Mouse (Mus musculus): Measurements from ENCODE around the gene Cul1. TPM values are rescaled to one million over a fixed set of nuclear protein-coding genes. Genes with fewer than 3 reads are reported as not detected.
"Not testable (repeated sequence)": the region's sequence is repeated elsewhere in the genome, so short reads cannot be mapped to it uniquely, and the experiment has no call there.

The Cul1 gene
- total and polyA plus RNA-seq, 2 experiments from 2014 or later, result 93.3 to 111 TPM

DNA sequence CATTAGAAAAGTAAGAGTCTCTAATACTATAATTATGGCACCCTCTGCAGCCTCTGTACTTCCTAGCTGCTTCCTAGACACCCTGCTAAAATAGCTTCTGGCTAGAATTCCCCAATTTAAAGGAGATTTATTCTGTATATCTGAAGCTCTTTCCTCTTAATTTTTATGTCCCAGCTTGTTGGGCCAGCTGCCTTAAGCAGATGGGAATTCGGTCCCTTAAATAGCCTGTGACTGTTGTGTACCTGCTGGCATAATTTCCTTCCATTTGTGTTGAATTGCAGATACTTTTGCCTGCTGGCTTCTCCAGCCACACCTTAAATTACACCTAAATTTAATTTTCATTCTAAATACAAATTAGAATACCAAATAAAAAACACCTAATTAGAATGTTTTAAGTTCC, 32.0 kb upstream of the Cul1 start:
- no peak for TF ChIP-seq CTCF (IDR thresholded peaks at IDR 0.05; ENCODE audit: low read depth)
- H3K27me3 ChIP-seq (ENCODE audit: insufficient read depth, low read length), result no peaks in the 10 kb centered on the region
- 91% methylated on average over 1 of the region's 1 CpGs for WGBS
- no peaks in the 10 kb centered on the region for H3K9me3 ChIP-seq (ENCODE audit: low read length)
- no peak overlapping the region for H3K9ac ChIP-seq (replicated peaks; ENCODE audit: low read length)
- H3K4me3 ChIP-seq (ENCODE audit: low read length), result no peak overlapping the region
- H3K27ac ChIP-seq, result no peak overlapping the region
- H3K4me2 ChIP-seq (ENCODE audit: low read depth, low read length), result no peak overlapping the region
- ATAC-seq, result no peak
- H3K36me3 ChIP-seq (ENCODE audit: insufficient read depth, low read length), result no peaks in the 10 kb centered on the region
- H3K4me1 ChIP-seq (ENCODE audit: insufficient read depth, low read length), result no peaks in the 10 kb centered on the region
- no peak for DNase-seq (ENCODE audit: low spot score)

GRCm38 (mm10) chr6:47426136-47426535, 27.1 kb upstream of the Cul1 start:
- Histone ChIP-seq H3K27ac (no peak overlapping the region), H3K9ac (replicated peaks; ENCODE audit: low read length) (no peak overlapping the region), H3K9me3 (ENCODE audit: low read length) (no peaks in the 10 kb centered on the region), H3K4me3 (ENCODE audit: low read length) (no peak overlapping the region), H3K4me2 (ENCODE audit: low read depth, low read length) (no peak overlapping the region), H3K4me1 (ENCODE audit: insufficient read depth, low read length) (no peaks in the 10 kb centered on the region), H3K36me3 (ENCODE audit: insufficient read depth, low read length) (no peaks in the 10 kb centered on the region), H3K27me3 (ENCODE audit: insufficient read depth, low read length) (no peaks in the 10 kb centered on the region)
- WGBS, result 76% methylated on average over 1 of the region's 1 CpGs
- TF ChIP-seq CTCF (IDR thresholded peaks at IDR 0.05; ENCODE audit: low read depth), result no peak
- ATAC-seq (no peak), DNase-seq (ENCODE audit: low spot score) (no peak)

- H3K4me2 ChIP-seq (ENCODE audit: low read depth, low read length); H3K9ac ChIP-seq (replicated peaks; ENCODE audit: low read length); H3K27me3 ChIP-seq (ENCODE audit: insufficient read depth, low read length); H3K36me3 ChIP-seq (ENCODE audit: insufficient read depth, low read length); ATAC-seq; H3K9me3 ChIP-seq (ENCODE audit: low read length); H3K27ac ChIP-seq; H3K4me3 ChIP-seq (ENCODE audit: low read length); H3K4me1 ChIP-seq (ENCODE audit: insufficient read depth, low read length); DNase-seq (ENCODE audit: low spot score): not testable (repeated sequence)
- 90% methylated on average over 4 of the region's 4 CpGs for WGBS
These were observed 26.6 kb upstream of the Cul1 start for GRCm38 (mm10) chr6:47426556-47426955.

GRCm38 (mm10) chr6:47432795-47433194, 20.4 kb upstream of the Cul1 start:
- not testable (repeated sequence) for H3K36me3 ChIP-seq (ENCODE audit: insufficient read depth, low read length); ATAC-seq

DNA sequence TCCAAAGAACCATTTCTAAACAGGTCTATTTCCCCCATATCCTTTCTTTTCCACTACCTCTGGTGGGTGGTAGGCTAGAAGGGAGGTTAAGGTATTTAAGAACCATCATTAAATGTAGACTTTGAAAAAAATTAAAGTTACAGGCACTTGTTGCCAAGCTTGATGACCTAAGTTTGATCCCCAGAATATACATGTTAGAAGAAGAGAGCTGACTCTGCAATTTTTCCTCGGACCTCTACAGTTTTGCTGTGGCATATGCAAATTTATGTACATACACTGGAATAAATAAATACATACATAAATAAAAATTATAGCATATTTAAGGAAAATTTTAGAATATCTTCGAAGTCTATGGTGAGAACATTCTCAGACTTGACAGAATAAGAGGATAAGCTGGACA, 13.1 kb upstream of the Cul1 start:
- H3K4me3 ChIP-seq (ENCODE audit: low read length), result no peak overlapping the region
- no peak for TF ChIP-seq CTCF (IDR thresholded peaks at IDR 0.05; ENCODE audit: low read depth)
- WGBS, result 77% methylated on average over 2 of the region's 2 CpGs
- H3K4me2 ChIP-seq (ENCODE audit: low read depth, low read length), result no peak overlapping the region
- no peaks in the 10 kb centered on the region for H3K9me3 ChIP-seq (ENCODE audit: low read length)
- H3K27me3 ChIP-seq (ENCODE audit: insufficient read depth, low read length), result no peaks in the 10 kb centered on the region
- DNase-seq (ENCODE audit: low spot score), result no peak
- no peak for ATAC-seq
- H3K9ac ChIP-seq (replicated peaks; ENCODE audit: low read length), result no peak overlapping the region
- H3K27ac ChIP-seq, result no peak overlapping the region
- no peaks in the 10 kb centered on the region for H3K4me1 ChIP-seq (ENCODE audit: insufficient read depth, low read length)
- no peaks in the 10 kb centered on the region for H3K36me3 ChIP-seq (ENCODE audit: insufficient read depth, low read length)

More at GRCm38 (mm10) chr6:47432795-47433194, 20.4 kb upstream of the Cul1 start:
- not testable (repeated sequence) for H3K9me3 ChIP-seq (ENCODE audit: low read length); DNase-seq (ENCODE audit: low spot score); H3K9ac ChIP-seq (replicated peaks; ENCODE audit: low read length); H3K4me3 ChIP-seq (ENCODE audit: low read length); H3K27me3 ChIP-seq (ENCODE audit: insufficient read depth, low read length); H3K4me2 ChIP-seq (ENCODE audit: low read depth, low read length); H3K27ac ChIP-seq; H3K4me1 ChIP-seq (ENCODE audit: insufficient read depth, low read length)
- 92% methylated on average over 10 of the region's 12 CpGs for WGBS

DNA sequence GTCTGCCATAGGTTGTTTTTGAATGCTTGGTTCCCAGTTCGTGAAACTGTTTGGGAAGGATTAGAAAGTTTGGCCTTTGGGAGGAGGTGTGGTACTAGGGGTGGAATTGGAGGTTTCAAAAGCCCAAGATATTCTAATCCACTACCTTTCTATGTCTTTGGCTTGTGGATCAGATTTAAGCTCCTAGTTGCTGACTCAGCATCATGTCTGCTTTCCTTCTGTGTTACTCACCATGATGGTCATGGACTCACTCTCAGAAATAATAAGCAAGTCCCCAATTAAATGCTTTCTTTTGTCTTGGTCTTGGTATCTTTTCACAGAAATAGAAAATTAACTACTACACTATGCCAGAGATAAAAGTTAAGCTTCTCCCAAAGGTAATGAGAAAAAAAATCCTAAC, 5.5 kb upstream of the Cul1 start:
- no peak for TF ChIP-seq CTCF (IDR thresholded peaks at IDR 0.05; ENCODE audit: low read depth)
- WGBS, result 81% methylated on average over 1 of the region's 1 CpGs
- Histone ChIP-seq H3K4me3 (ENCODE audit: low read length) (no peak overlapping the region), H3K9me3 (ENCODE audit: low read length) (no peaks in the 10 kb centered on the region), H3K4me1 (ENCODE audit: insufficient read depth, low read length) (no peaks in the 10 kb centered on the region), H3K9ac (replicated peaks; ENCODE audit: low read length) (no peak overlapping the region), H3K36me3 (ENCODE audit: insufficient read depth, low read length) (no peaks in the 10 kb centered on the region), H3K27ac (no peak overlapping the region), H3K27me3 (ENCODE audit: insufficient read depth, low read length) (no peaks in the 10 kb centered on the region), H3K4me2 (ENCODE audit: low read depth, low read length) (no peak overlapping the region)
- no peak for ATAC-seq
- DNase-seq (ENCODE audit: low spot score), result no peak

GRCm38 (mm10) chr6:47453522-47454130, 428 bp downstream of the Cul1 start:
- peak; percentile 65 for ATAC-seq
- no peak for TF ChIP-seq CTCF (IDR thresholded peaks at IDR 0.05; ENCODE audit: low read depth)
- Histone ChIP-seq H3K27ac (peak overlapping the region; percentile 92), H3K27me3 (ENCODE audit: insufficient read depth, low read length) (no peaks in the 10 kb centered on the region), H3K4me1 (ENCODE audit: insufficient read depth, low read length) (no peaks in the 10 kb centered on the region; the same call in 1 of the 2 replicates), H3K4me3 (ENCODE audit: low read length) (peak overlapping the region; percentile 79), H3K36me3 (ENCODE audit: insufficient read depth, low read length) (no peaks in the 10 kb centered on the region), H3K9ac (replicated peaks; ENCODE audit: low read length) (peak overlapping the region; percentile 100), H3K4me2 (ENCODE audit: low read depth, low read length) (peak overlapping the region; percentile 81), H3K9me3 (ENCODE audit: low read length) (no peaks in the 10 kb centered on the region)
- under 1% methylated on average over 42 of the region's 42 CpGs for WGBS
- peak; percentile 74 for DNase-seq (ENCODE audit: low spot score)
